Mouse (Mus musculus): Measurements from ENCODE around the gene Slc37a1. TPM values are rescaled to one million over a fixed set of nuclear protein-coding genes. Genes with fewer than 3 reads are reported as not detected.

Gene Slc37a1
- total RNA-seq, 4 experiments from 2014 or later, result 11.5 to 14.5 (median 12.8) TPM

DNA sequence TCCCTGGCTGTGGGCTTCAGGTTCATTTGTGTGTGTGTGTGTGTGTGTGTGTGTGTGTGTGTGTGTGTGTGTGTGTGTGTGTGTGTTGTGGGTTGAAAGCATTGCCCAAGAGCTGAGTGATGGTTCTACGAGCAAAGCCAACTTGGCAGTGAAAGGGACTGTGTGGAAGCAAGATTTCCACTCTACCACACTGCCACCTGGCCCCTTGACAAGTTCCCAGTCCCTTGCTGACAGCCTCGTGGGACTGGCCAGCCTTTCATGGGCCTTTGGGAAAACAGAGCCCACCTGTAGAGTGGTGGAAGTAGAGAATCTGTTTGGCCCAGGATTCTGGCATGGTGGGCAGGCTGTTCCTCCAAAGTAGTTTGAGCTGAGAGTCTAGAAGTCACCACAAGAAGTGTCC is 107.2 kb downstream of the Slc37a1 start:
- DNase-seq (ENCODE audit: low spot score in 2 of 2), result no peak

DNA sequence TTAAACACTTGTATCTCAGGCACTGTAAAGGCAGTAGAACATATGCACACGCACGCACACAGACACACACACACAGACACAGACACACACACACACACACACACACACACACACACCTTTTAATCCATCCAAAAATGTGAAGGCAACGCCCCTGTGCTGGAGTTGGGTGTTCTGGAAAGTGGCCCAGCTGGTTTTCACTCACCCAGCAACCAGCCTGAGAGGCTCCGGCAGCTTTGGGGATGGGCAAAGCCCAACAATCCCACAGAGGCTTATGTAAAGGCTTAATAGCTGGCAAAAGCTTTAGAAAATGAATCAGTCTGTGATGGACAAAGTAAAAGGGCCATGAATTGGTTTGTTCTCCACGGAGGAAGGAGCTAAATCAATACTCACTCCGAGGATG is 113.7 kb downstream of the Slc37a1 start:
- DNase-seq (ENCODE audit: low spot score in 2 of 2), result peak in 1 of 2 experiments; percentile 38

Other genes starting within 250 kb of the Slc37a1 start
- 10 to 100 TPM; 83.1 to 94.3 (median 83.4) TPM for gene Abcg1, start 229.1 kb upstream of the Slc37a1 start, total RNA-seq (2022)
- not detected for gene Tff3, start 157.1 kb upstream of the Slc37a1 start, total RNA-seq (2022)
- not detected for gene Tff2, start 142.5 kb upstream of the Slc37a1 start, total RNA-seq (2022)
- not detected for gene Tff1, start 121.5 kb upstream of the Slc37a1 start, total RNA-seq (2022)
- under 1 TPM in 1 of 4 experiments, not detected in 3; 0.21 TPM for gene Tmprss3, start 87.8 kb upstream of the Slc37a1 start, total RNA-seq (2022)
- not detected for gene Ubash3a, start 78.9 kb upstream of the Slc37a1 start, total RNA-seq (2022)
- 10 to 100 TPM; 14.0 to 23.9 (median 18.8) TPM for gene Rsph1, start 9.4 kb upstream of the Slc37a1 start, total RNA-seq (2022)
- 10 to 100 TPM; 20.1 to 29.5 (median 22.2) TPM for gene Pde9a, start 99.4 kb downstream of the Slc37a1 start, total RNA-seq (2022)
- gene Wdr4, start 233.2 kb downstream of the Slc37a1 start, total RNA-seq (2022), result 10 to 100 TPM; 26.8 to 32.6 (median 27.9) TPM
- gene Ndufv3, start 233.3 kb downstream of the Slc37a1 start, total RNA-seq (2022), result 100 to 1,000 TPM; 255 to 279 (median 271) TPM